Mouse (Mus musculus) bone marrow, adult 2 months (tissue): Measurements from ENCODE around the gene Agt.

Experiments used
- CTCF ChIP-seq: fragments of 200-500 bp; IDR thresholded peaks from 2 replicates; pipeline ENCODE4 v1.5.1; 2011; ENCODE audit warnings: low read length, control low read depth; ENCODE audit not compliant: control insufficient read depth, insufficient read depth
- POLR2A ChIP-seq: fragments of 200-500 bp; IDR thresholded peaks from 2 replicates; pipeline ENCODE4 v1.6.1; 2011; ENCODE audit warnings: low read depth, mild to moderate bottlenecking, control low read depth, low read length, borderline replicate concordance; ENCODE audit not compliant: control insufficient read depth

DNA sequence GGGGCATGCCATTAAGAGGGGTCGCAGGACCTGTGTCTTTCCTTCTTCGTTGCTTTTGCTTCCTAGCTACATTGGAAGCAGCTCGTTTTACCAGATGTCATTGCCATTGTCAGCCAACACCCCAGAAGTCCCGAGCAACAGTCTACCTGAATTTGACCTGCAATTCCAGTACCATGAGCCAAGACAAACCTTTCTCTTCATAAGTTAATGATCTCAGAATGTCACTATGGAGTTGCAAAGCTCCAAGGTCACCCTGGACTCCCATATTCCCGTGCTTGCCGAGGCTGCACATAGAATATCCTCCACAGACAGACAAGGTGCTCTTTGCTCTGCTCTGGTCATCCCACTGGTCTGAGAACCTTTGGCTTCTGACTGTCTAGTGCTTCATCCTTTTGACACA lies 2.4 kb downstream of the Agt start:
- TF ChIP-seq CTCF: no peak
- no peak for TF ChIP-seq POLR2A
